Mouse (Mus musculus): ENCODE data around the gene Atg101. TPM values are rescaled to one million over a fixed set of nuclear protein-coding genes. Genes with fewer than 3 reads are reported as not detected.

The Atg101 gene
- 99.9 TPM for polyA plus RNA-seq (2017; shearing (Covaris generic))

DNA sequence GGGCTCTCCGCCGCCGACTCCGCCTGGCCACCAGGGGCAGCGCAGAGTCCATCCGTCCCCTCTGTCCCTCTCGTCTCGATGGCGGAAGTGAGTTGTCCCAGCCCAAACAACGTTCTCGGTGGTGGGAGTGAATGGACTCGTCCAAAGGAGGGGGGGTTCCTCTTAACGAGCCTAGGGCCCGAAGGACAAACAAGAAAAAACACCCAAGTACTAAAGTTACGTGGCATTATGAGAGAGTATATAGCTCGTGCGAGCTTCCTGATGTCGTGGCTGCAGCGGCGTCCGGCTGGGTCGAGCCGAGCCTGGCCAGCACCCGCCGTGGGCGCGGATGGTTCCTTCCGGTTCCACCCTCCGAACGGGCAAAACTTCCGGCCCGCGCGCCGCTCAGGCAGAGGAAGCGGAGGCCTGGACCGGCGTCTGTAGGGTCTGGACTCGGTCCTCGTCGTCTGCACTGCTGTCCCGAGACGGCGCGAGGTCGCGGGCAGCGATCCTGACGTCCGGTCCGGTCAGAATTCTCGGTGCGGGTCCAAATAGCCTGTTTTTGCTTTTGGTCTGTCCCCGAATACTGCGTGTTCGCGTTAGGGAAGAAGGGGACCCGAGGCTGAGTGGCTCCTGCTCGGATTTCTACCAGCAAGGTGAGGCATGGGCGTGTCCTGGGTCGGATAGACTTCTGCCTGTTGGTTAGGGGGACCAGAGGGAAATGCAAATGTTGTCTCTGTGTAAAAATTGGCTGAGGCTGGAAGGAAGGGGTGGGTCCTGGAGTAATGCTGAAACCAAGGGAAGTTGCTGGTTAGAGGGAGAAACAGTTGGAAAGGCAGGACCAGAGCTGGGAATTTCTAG, at the start of gene Atg101:
Gene Atg101 (plus strand): TSS at position 362 of the 840 bp plus-strand sequence.

DNA sequence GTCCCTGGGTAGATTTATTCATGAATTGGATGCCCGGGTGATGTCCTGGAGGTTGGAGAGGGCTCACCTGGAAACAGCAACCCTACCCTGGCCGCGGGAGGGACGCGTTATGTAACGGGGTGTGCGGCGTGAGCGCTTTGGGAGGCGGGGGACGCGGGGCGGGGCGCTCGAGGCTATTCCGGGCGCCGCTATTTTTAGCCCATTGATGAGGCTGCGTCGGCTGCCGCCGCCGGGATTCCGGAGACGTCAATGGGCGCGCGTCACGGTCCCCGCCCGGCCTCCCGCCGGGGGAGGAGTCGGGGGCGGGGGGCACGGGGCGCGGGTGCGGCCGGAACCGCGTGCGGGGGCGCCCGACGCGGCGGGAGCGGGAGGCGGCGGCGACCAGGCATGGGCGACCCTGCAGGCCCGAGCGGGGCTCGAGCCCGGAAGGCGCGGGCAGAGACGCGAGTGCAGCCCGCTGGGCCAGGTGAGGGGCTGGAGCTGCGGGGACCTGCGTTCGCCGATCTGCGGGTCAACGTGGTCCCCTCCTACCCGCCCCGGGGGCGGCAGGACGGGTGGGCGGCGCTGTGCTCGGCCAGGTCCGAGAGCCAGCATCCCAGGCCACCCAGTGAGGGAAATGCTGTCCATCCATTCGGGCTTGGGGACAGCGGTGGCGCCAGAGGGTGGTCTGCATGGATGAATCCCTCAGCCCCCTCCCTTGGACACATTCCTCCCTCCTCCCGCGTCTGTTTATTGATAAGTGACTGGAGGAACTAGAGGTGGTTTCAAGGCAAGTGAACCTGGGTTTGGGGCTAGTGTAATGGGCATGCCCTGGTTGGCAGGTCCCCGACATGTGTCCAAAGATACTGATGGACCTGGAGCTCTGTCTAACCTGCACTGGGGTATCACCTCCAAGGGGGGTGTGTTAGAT, 29.9 kb upstream of the Atg101 start, which contains the start of gene Nr4a1:
Gene Nr4a1 (plus strand): TSS at position 384 of the 910 bp plus-strand sequence.

DNA sequence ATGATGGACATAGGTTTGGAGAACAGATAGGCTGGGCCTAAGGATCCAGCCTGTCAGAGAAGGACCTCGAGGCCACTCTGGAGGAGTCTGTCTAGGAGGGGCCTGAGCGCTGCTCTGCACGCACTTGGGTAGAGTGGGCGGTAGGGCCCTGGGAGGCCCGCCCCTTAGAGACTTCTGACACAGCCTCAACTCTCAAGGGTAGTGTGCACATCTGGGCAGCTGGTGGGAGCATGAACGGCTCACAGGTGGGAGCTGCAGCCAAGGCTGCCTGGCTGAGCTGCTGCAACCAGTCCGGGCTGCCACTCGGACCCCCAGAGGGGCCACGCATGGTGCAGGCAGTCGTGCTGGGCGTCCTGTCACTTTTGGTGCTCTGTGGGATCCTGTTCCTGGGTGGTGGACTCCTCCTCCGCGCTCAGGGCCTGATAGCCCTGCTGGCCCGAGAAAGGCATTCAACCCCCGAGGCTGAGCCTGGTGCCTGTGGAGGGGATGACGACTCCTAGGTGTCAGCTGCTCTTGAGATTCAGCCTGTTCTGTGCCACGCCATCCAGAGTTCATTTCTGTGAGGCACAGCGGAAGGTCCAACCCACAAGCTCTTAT, 9.1 kb downstream of the Atg101 start, which contains the start of gene 6030408B16Rik:
Gene 6030408B16Rik (plus strand): TSS at position 188 of the 597 bp plus-strand sequence.

Other genes with a start within 250 kb of the Atg101 start
- gene Gm47841, start 236.9 kb upstream of the Atg101 start, polyA plus RNA-seq (2017; shearing (Covaris generic)), result not detected
- not detected for gene Fignl2, start 205.7 kb upstream of the Atg101 start, polyA plus RNA-seq (2017; shearing (Covaris generic))
- gene Ankrd33, start 168.5 kb upstream of the Atg101 start, polyA plus RNA-seq (2017; shearing (Covaris generic)), result not detected
- 19.4 TPM for gene Acvrl1, start 155.8 kb upstream of the Atg101 start, polyA plus RNA-seq (2017; shearing (Covaris generic))
- gene Acvr1b, start 110.2 kb upstream of the Atg101 start, polyA plus RNA-seq (2017; shearing (Covaris generic)), result 4.6 TPM
- gene Grasp, start 60.1 kb upstream of the Atg101 start, polyA plus RNA-seq (2017; shearing (Covaris generic)), result 13.2 TPM
- gene Nr4a1, start 30.0 kb upstream of the Atg101 start, polyA plus RNA-seq (2017; shearing (Covaris generic)), result 458 TPM
- not detected for gene 6030408B16Rik, start 8.9 kb downstream of the Atg101 start, polyA plus RNA-seq (2017; shearing (Covaris generic))
- gene Krt80, start 85.9 kb downstream of the Atg101 start, polyA plus RNA-seq (2017; shearing (Covaris generic)), result not detected
- not detected for gene Krt7, start 126.8 kb downstream of the Atg101 start, polyA plus RNA-seq (2017; shearing (Covaris generic))
- gene Krt87, start 154.5 kb downstream of the Atg101 start, polyA plus RNA-seq (2017; shearing (Covaris generic)), result not detected
- gene Krt88, start 163.5 kb downstream of the Atg101 start, polyA plus RNA-seq (2017; shearing (Covaris generic)), result not detected
- gene Krt81, start 179.5 kb downstream of the Atg101 start, polyA plus RNA-seq (2017; shearing (Covaris generic)), result not detected
- not detected for gene Krt86, start 189.2 kb downstream of the Atg101 start, polyA plus RNA-seq (2017; shearing (Covaris generic))
- gene Krt83, start 207.2 kb downstream of the Atg101 start, polyA plus RNA-seq (2017; shearing (Covaris generic)), result not detected
- not detected for gene Gm49425, start 233.0 kb downstream of the Atg101 start, polyA plus RNA-seq (2017; shearing (Covaris generic))
- gene Krt84, start 248.5 kb downstream of the Atg101 start, polyA plus RNA-seq (2017; shearing (Covaris generic)), result not detected

Measured in naive thymus-derived CD4-positive, alpha-beta T cell, adult 5 months (primary cell).